Mouse (Mus musculus): ENCODE data around the gene Prpf19.

Gene Prpf19

GRCm38 (mm10) chr19:10895016-10895528 lies at the start of gene Prpf19:
Prpf19 (plus strand) TSS chr19:10895231.
- peak; percentile 97 to 99 for DNase-seq (ENCODE audit: low spot score in 2 of 2)

- no peak for DNase-seq (ENCODE audit: low spot score in 2 of 2)
Observed at GRCm38 (mm10) chr19:10845454-10845853, 49.6 kb upstream of the Prpf19 start.

GRCm38 (mm10) chr19:10846150-10846549 lies 48.9 kb upstream of the Prpf19 start:
- no peak for DNase-seq (ENCODE audit: low spot score in 2 of 2)

- no peak for DNase-seq (ENCODE audit: low spot score in 2 of 2)
Observed at GRCm38 (mm10) chr19:10847311-10848087, 47.5 kb upstream of the Prpf19 start.

GRCm38 (mm10) chr19:10855422-10855821 lies 39.6 kb upstream of the Prpf19 start:
- DNase-seq (ENCODE audit: low spot score in 2 of 2), result no peak

GRCm38 (mm10) chr19:10856520-10856919 lies 38.5 kb upstream of the Prpf19 start:
- peak in 1 of 2 experiments; percentile 31 for DNase-seq (ENCODE audit: low spot score in 2 of 2)

- peak; percentile 15 to 17 for DNase-seq (ENCODE audit: low spot score in 2 of 2)
Observed at GRCm38 (mm10) chr19:10860072-10860497, 34.9 kb upstream of the Prpf19 start.

- DNase-seq (ENCODE audit: low spot score in 2 of 2), result no peak
Observed at GRCm38 (mm10) chr19:10866351-10866750, 28.7 kb upstream of the Prpf19 start.

GRCm38 (mm10) chr19:10867946-10868622 lies 26.9 kb upstream of the Prpf19 start:
- peak; percentile 20 to 38 for DNase-seq (ENCODE audit: low spot score in 2 of 2)

- peak; percentile 35 to 39 for DNase-seq (ENCODE audit: low spot score in 2 of 2)
Observed at GRCm38 (mm10) chr19:10868623-10869141, 26.3 kb upstream of the Prpf19 start.

- peak; percentile 89 to 91 for DNase-seq (ENCODE audit: low spot score in 2 of 2)
Observed at GRCm38 (mm10) chr19:10869241-10869885, 25.7 kb upstream of the Prpf19 start.

- no peak for DNase-seq (ENCODE audit: low spot score in 2 of 2)
Observed at GRCm38 (mm10) chr19:10869886-10870527, 25.0 kb upstream of the Prpf19 start, which contains the start of gene Tmem132a. Tmem132a (minus strand) TSS chr19:10869940.

- DNase-seq (ENCODE audit: low spot score in 2 of 2), result no peak
Observed at GRCm38 (mm10) chr19:10870676-10871075, 24.4 kb upstream of the Prpf19 start.

GRCm38 (mm10) chr19:10871328-10871961 lies 23.6 kb upstream of the Prpf19 start:
- DNase-seq (ENCODE audit: low spot score in 2 of 2), result no peak

- peak in 1 of 2 experiments; percentile 48 for DNase-seq (ENCODE audit: low spot score in 2 of 2)
Observed at GRCm38 (mm10) chr19:10878201-10878837, 16.7 kb upstream of the Prpf19 start.

- DNase-seq (ENCODE audit: low spot score in 2 of 2), result peak; percentile 16 to 45
Observed at GRCm38 (mm10) chr19:10880085-10880974, 14.7 kb upstream of the Prpf19 start.

GRCm38 (mm10) chr19:10880975-10881425 lies 14.0 kb upstream of the Prpf19 start:
- no peak for DNase-seq (ENCODE audit: low spot score in 2 of 2)

GRCm38 (mm10) chr19:10881426-10882154 lies 13.4 kb upstream of the Prpf19 start, which contains the start of gene Tmem109:
Tmem109 (minus strand) TSS chr19:10882001.
- DNase-seq (ENCODE audit: low spot score in 2 of 2), result peak; percentile 93 to 95

Data from frontal cortex, postnatal 36 days (tissue).